Mouse (Mus musculus): ENCODE measurements at regions not wholly inside any gene's neighbourhood (a gene's known extent, or its start where the extent isn't known, plus 50 kb on each side); places are given as distances from the start of the nearest gene placed in this dataset.

- H3K4me3 ChIP-seq (ENCODE audit: insufficient read depth, low read length): no peak overlapping the region
- TF ChIP-seq CTCF (IDR thresholded peaks at IDR 0.05; ENCODE audit: borderline replicate concordance, insufficient read depth, low read length) (no peak), POLR2A (IDR thresholded peaks at IDR 0.05; ENCODE audit: low read depth, low read length) (no peak)
- 0 out of 2 replicates have a peak, but pooled peaks cover 2% of the 10 kb centered on the region for H3K4me1 ChIP-seq (ENCODE audit: control insufficient read depth, insufficient read depth, low read length)
- no peak overlapping the region; the same call in 1 of the 2 replicates for H3K27ac ChIP-seq (ENCODE audit: insufficient read depth, low read length)
These were observed 171.9 kb upstream of the Slc24a2 start for GRCm38 (mm10) chr4:87402173-87402556.

GRCm38 (mm10) chr4:87401316-87402172 is 171.3 kb upstream of the Slc24a2 start:
- TF ChIP-seq POLR2A (IDR thresholded peaks at IDR 0.05; ENCODE audit: low read depth, low read length): no peak
- no peak for TF ChIP-seq CTCF (IDR thresholded peaks at IDR 0.05; ENCODE audit: borderline replicate concordance, insufficient read depth, low read length)
- Histone ChIP-seq H3K4me3 (ENCODE audit: insufficient read depth, low read length) (no peak overlapping the region), H3K4me1 (ENCODE audit: control insufficient read depth, insufficient read depth, low read length) (0 out of 2 replicates have a peak, but pooled peaks cover 2% of the 10 kb centered on the region), H3K27ac (ENCODE audit: insufficient read depth, low read length) (no peak overlapping the region; the same call in 1 of the 2 replicates)

GRCm38 (mm10) chr4:87386835-87387234 is 156.6 kb upstream of the Slc24a2 start:
- Histone ChIP-seq H3K27ac (ENCODE audit: insufficient read depth, low read length) (no peak overlapping the region), H3K4me1 (ENCODE audit: control insufficient read depth, insufficient read depth, low read length) (no peaks in the 10 kb centered on the region), H3K4me3 (ENCODE audit: insufficient read depth, low read length) (no peak overlapping the region)
- no peak for TF ChIP-seq CTCF (IDR thresholded peaks at IDR 0.05; ENCODE audit: borderline replicate concordance, insufficient read depth, low read length)
- TF ChIP-seq POLR2A (IDR thresholded peaks at IDR 0.05; ENCODE audit: low read depth, low read length): no peak

GRCm38 (mm10) chr4:87386271-87386670 is 156.0 kb upstream of the Slc24a2 start:
- TF ChIP-seq POLR2A (IDR thresholded peaks at IDR 0.05; ENCODE audit: low read depth, low read length) (no peak), CTCF (IDR thresholded peaks at IDR 0.05; ENCODE audit: borderline replicate concordance, insufficient read depth, low read length) (no peak)
- Histone ChIP-seq H3K4me3 (ENCODE audit: insufficient read depth, low read length) (no peak overlapping the region), H3K27ac (ENCODE audit: insufficient read depth, low read length) (no peak overlapping the region), H3K4me1 (ENCODE audit: control insufficient read depth, insufficient read depth, low read length) (no peaks in the 10 kb centered on the region)

GRCm38 (mm10) chr4:87385221-87385739 is 155.0 kb upstream of the Slc24a2 start:
- H3K4me3 ChIP-seq (ENCODE audit: insufficient read depth, low read length): no peak overlapping the region
- no peak overlapping the region for H3K27ac ChIP-seq (ENCODE audit: insufficient read depth, low read length)
- no peak for TF ChIP-seq CTCF (IDR thresholded peaks at IDR 0.05; ENCODE audit: borderline replicate concordance, insufficient read depth, low read length)
- TF ChIP-seq POLR2A (IDR thresholded peaks at IDR 0.05; ENCODE audit: low read depth, low read length): no peak
- H3K4me1 ChIP-seq (ENCODE audit: control insufficient read depth, insufficient read depth, low read length): no peaks in the 10 kb centered on the region

GRCm38 (mm10) chr4:87384469-87385044 is 154.3 kb upstream of the Slc24a2 start:
- no peak overlapping the region for H3K27ac ChIP-seq (ENCODE audit: insufficient read depth, low read length)
- H3K4me3 ChIP-seq (ENCODE audit: insufficient read depth, low read length): no peak overlapping the region
- H3K4me1 ChIP-seq (ENCODE audit: control insufficient read depth, insufficient read depth, low read length): no peaks in the 10 kb centered on the region
- no peak for TF ChIP-seq CTCF (IDR thresholded peaks at IDR 0.05; ENCODE audit: borderline replicate concordance, insufficient read depth, low read length)
- no peak for TF ChIP-seq POLR2A (IDR thresholded peaks at IDR 0.05; ENCODE audit: low read depth, low read length)

- no peak for TF ChIP-seq CTCF (IDR thresholded peaks at IDR 0.05; ENCODE audit: borderline replicate concordance, insufficient read depth, low read length)
- no peak for TF ChIP-seq POLR2A (IDR thresholded peaks at IDR 0.05; ENCODE audit: low read depth, low read length)
- Histone ChIP-seq H3K4me1 (ENCODE audit: control insufficient read depth, insufficient read depth, low read length) (no peaks in the 10 kb centered on the region), H3K4me3 (ENCODE audit: insufficient read depth, low read length) (no peak overlapping the region), H3K27ac (ENCODE audit: insufficient read depth, low read length) (no peak overlapping the region)
These were observed 150.4 kb upstream of the Slc24a2 start for GRCm38 (mm10) chr4:87380716-87381115.

- no peaks in the 10 kb centered on the region for H3K4me1 ChIP-seq (ENCODE audit: control insufficient read depth, insufficient read depth, low read length)
- H3K27ac ChIP-seq (ENCODE audit: insufficient read depth, low read length): no peak overlapping the region
- TF ChIP-seq CTCF (IDR thresholded peaks at IDR 0.05; ENCODE audit: borderline replicate concordance, insufficient read depth, low read length) (no peak), POLR2A (IDR thresholded peaks at IDR 0.05; ENCODE audit: low read depth, low read length) (no peak)
- H3K4me3 ChIP-seq (ENCODE audit: insufficient read depth, low read length): no peak overlapping the region
These were observed 149.4 kb upstream of the Slc24a2 start for GRCm38 (mm10) chr4:87379516-87380173.

- TF ChIP-seq CTCF (IDR thresholded peaks at IDR 0.05; ENCODE audit: borderline replicate concordance, insufficient read depth, low read length) (no peak), POLR2A (IDR thresholded peaks at IDR 0.05; ENCODE audit: low read depth, low read length) (no peak)
- no peak overlapping the region for H3K27ac ChIP-seq (ENCODE audit: insufficient read depth, low read length)
- H3K4me3 ChIP-seq (ENCODE audit: insufficient read depth, low read length): no peak overlapping the region
- H3K4me1 ChIP-seq (ENCODE audit: control insufficient read depth, insufficient read depth, low read length): no peaks in the 10 kb centered on the region
These were observed 141.7 kb upstream of the Slc24a2 start for GRCm38 (mm10) chr4:87371960-87372359.

Data from embryonic fibroblast, embryonic 13.5 days (primary cell).